Mouse (Mus musculus): ENCODE data around the gene Gm49388. TPM values are rescaled to one million over a fixed set of nuclear protein-coding genes. Genes with fewer than 3 reads are reported as not detected.

Gm49388 gene
- total and polyA plus RNA-seq, 2 experiments, result not detected

- H3K79me2 ChIP-seq (ENCODE audit: control insufficient read depth, insufficient read depth, low read length), result no peaks in the 10 kb centered on the region
- TF ChIP-seq POLR2A (IDR thresholded peaks at IDR 0.05; ENCODE audit: extremely low read depth, insufficient read depth, low read length) (0 out of 2 replicates have a peak, but pooled peaks have one; percentile 13), CTCF (IDR thresholded peaks at IDR 0.05; ENCODE audit: low read depth, low read length) (peak; percentile 79)
- peaks cover 24% of the 10 kb centered on the region for H3K4me1 ChIP-seq (ENCODE audit: control insufficient read depth, insufficient read depth, low read length)
- DNase-seq (ENCODE audit: extremely low read depth, low read depth, low spot score), result peak; percentile 78
- H3K4me3 ChIP-seq (ENCODE audit: insufficient read depth, low read depth, low read length), result no peak overlapping the region
- WGBS, result 28% methylated on average over 15 of the region's 15 CpGs
- H3K27me3 ChIP-seq (ENCODE audit: control insufficient read depth, insufficient read depth, low read length), result no peaks in the 10 kb centered on the region
- H3K36me3 ChIP-seq (ENCODE audit: control insufficient read depth, insufficient read depth, low read length), result no peaks in the 10 kb centered on the region
- peak overlapping the region; percentile 25 for H3K9ac ChIP-seq (ENCODE audit: low read depth, low read length)
- H3K27ac ChIP-seq (replicated peaks; ENCODE audit: insufficient read depth, low read depth, low read length), result peak overlapping the region; percentile 98
These were observed 30.8 kb downstream of the Gm49388 start for GRCm38 (mm10) chr7:127815954-127816821.

GRCm38 (mm10) chr7:127817053-127817452, 31.6 kb downstream of the Gm49388 start:
- no peak overlapping the region for H3K9ac ChIP-seq (ENCODE audit: low read depth, low read length)
- 80% methylated on average over 7 of the region's 7 CpGs for WGBS
- H3K4me3 ChIP-seq (ENCODE audit: insufficient read depth, low read depth, low read length), result no peak overlapping the region
- H3K27ac ChIP-seq (replicated peaks; ENCODE audit: insufficient read depth, low read depth, low read length), result no peak overlapping the region
- no peaks in the 10 kb centered on the region for H3K36me3 ChIP-seq (ENCODE audit: control insufficient read depth, insufficient read depth, low read length)
- no peaks in the 10 kb centered on the region for H3K27me3 ChIP-seq (ENCODE audit: control insufficient read depth, insufficient read depth, low read length)
- peaks cover 24% of the 10 kb centered on the region for H3K4me1 ChIP-seq (ENCODE audit: control insufficient read depth, insufficient read depth, low read length)
- no peaks in the 10 kb centered on the region for H3K79me2 ChIP-seq (ENCODE audit: control insufficient read depth, insufficient read depth, low read length)
- no peak for TF ChIP-seq CTCF (IDR thresholded peaks at IDR 0.05; ENCODE audit: low read depth, low read length)
- no peak for TF ChIP-seq POLR2A (IDR thresholded peaks at IDR 0.05; ENCODE audit: extremely low read depth, insufficient read depth, low read length)
- DNase-seq (ENCODE audit: extremely low read depth, low read depth, low spot score), result no peak

GRCm38 (mm10) chr7:127817776-127818175, 32.4 kb downstream of the Gm49388 start:
- WGBS, result 78% methylated on average over 5 of the region's 5 CpGs
- H3K27me3 ChIP-seq (ENCODE audit: control insufficient read depth, insufficient read depth, low read length), result no peaks in the 10 kb centered on the region
- no peaks in the 10 kb centered on the region for H3K36me3 ChIP-seq (ENCODE audit: control insufficient read depth, insufficient read depth, low read length)
- DNase-seq (ENCODE audit: extremely low read depth, low read depth, low spot score), result peak; percentile 53
- H3K4me1 ChIP-seq (ENCODE audit: control insufficient read depth, insufficient read depth, low read length), result peaks cover 22% of the 10 kb centered on the region
- TF ChIP-seq CTCF (IDR thresholded peaks at IDR 0.05; ENCODE audit: low read depth, low read length), result no peak
- TF ChIP-seq POLR2A (IDR thresholded peaks at IDR 0.05; ENCODE audit: extremely low read depth, insufficient read depth, low read length), result no peak
- no peak overlapping the region for H3K9ac ChIP-seq (ENCODE audit: low read depth, low read length)
- H3K79me2 ChIP-seq (ENCODE audit: control insufficient read depth, insufficient read depth, low read length), result no peaks in the 10 kb centered on the region
- no peak overlapping the region for H3K4me3 ChIP-seq (ENCODE audit: insufficient read depth, low read depth, low read length)
- no peak overlapping the region for H3K27ac ChIP-seq (replicated peaks; ENCODE audit: insufficient read depth, low read depth, low read length)

GRCm38 (mm10) chr7:127820836-127821509, 35.6 kb downstream of the Gm49388 start:
- TF ChIP-seq POLR2A (IDR thresholded peaks at IDR 0.05; ENCODE audit: extremely low read depth, insufficient read depth, low read length), result no peak
- TF ChIP-seq CTCF (IDR thresholded peaks at IDR 0.05; ENCODE audit: low read depth, low read length), result no peak
- Histone ChIP-seq H3K4me3 (ENCODE audit: insufficient read depth, low read depth, low read length) (no peak overlapping the region), H3K36me3 (ENCODE audit: control insufficient read depth, insufficient read depth, low read length) (no peaks in the 10 kb centered on the region), H3K79me2 (ENCODE audit: control insufficient read depth, insufficient read depth, low read length) (no peaks in the 10 kb centered on the region), H3K9ac (ENCODE audit: low read depth, low read length) (no peak overlapping the region), H3K4me1 (ENCODE audit: control insufficient read depth, insufficient read depth, low read length) (peaks cover 7% of the 10 kb centered on the region), H3K27me3 (ENCODE audit: control insufficient read depth, insufficient read depth, low read length) (no peaks in the 10 kb centered on the region), H3K27ac (replicated peaks; ENCODE audit: insufficient read depth, low read depth, low read length) (no peak overlapping the region)
- DNase-seq (ENCODE audit: extremely low read depth, low read depth, low spot score), result no peak
- WGBS, result 75% methylated on average over 13 of the region's 13 CpGs

- WGBS, result 84% methylated on average over 3 of the region's 3 CpGs
These were observed 37.1 kb downstream of the Gm49388 start for GRCm38 (mm10) chr7:127822494-127822893.

More at GRCm38 (mm10) chr7:127822494-127822893, 37.1 kb downstream of the Gm49388 start:
- DNase-seq (ENCODE audit: extremely low read depth, low read depth, low spot score), result no peak
- no peak for TF ChIP-seq CTCF (IDR thresholded peaks at IDR 0.05; ENCODE audit: low read depth, low read length)
- TF ChIP-seq POLR2A (IDR thresholded peaks at IDR 0.05; ENCODE audit: extremely low read depth, insufficient read depth, low read length), result no peak
- Histone ChIP-seq H3K4me1 (ENCODE audit: control insufficient read depth, insufficient read depth, low read length) (no peaks in the 10 kb centered on the region), H3K9ac (ENCODE audit: low read depth, low read length) (no peak overlapping the region), H3K27ac (replicated peaks; ENCODE audit: insufficient read depth, low read depth, low read length) (no peak overlapping the region), H3K36me3 (ENCODE audit: control insufficient read depth, insufficient read depth, low read length) (no peaks in the 10 kb centered on the region), H3K4me3 (ENCODE audit: insufficient read depth, low read depth, low read length) (no peak overlapping the region), H3K79me2 (ENCODE audit: control insufficient read depth, insufficient read depth, low read length) (no peaks in the 10 kb centered on the region), H3K27me3 (ENCODE audit: control insufficient read depth, insufficient read depth, low read length) (no peaks in the 10 kb centered on the region)
